Mouse (Mus musculus) kidney, postnatal 36 days (tissue): ENCODE results near the gene Rsu1.

ENCODE experiments used
- DNase-seq, 2 experiments: peaks; one replicate each; pipeline ENCODE4 v3.0.0; 2021 to 2022; ENCODE audit warnings: mixed read lengths in 2 of 2

The Rsu1 gene

DNA sequence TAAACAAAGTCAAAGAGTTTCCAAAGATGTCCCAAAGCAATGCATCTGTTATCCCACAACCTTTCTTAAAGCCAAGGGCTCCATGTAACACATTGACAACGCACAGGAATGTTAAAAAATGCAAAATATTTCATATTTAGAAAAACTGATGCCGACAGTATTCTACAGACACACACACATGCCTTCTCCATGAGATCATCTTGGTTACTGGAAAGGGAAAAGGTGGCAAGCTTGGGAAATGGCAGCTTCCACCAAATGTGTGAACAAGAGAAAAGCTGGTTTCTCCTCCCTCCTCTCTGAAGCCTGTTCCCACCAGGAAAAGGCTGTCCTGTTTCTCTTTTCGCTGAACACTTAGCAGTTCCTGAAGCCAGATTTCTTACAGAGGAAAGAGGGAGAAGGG, 232.4 kb downstream of the Rsu1 start:
- no peak for DNase-seq
